Mouse (Mus musculus) C2C12 (cell line): ENCODE results near the gene Actr6.

ENCODE experiments used
- CEBPB ChIP-seq: IDR thresholded peaks from one replicate; pipeline ENCODE4 v1.6.1; 2011; ENCODE audit warnings: low read depth, mild to moderate bottlenecking, control low read depth, moderate library complexity
- CTCF ChIP-seq: IDR thresholded peaks from one replicate; pipeline ENCODE4 v1.5.1; 2011; ENCODE audit not compliant: control insufficient read depth, insufficient read depth, insufficient read length
- MAX ChIP-seq: IDR thresholded peaks from one replicate; pipeline ENCODE4 v1.6.1; 2011; ENCODE audit warnings: mild to moderate bottlenecking, control low read depth
- MYOD1 ChIP-seq: IDR thresholded peaks from one replicate; pipeline ENCODE4 v1.6.1; 2011; ENCODE audit warnings: low read depth; ENCODE audit not compliant: control insufficient read depth, insufficient read length
- USF1 ChIP-seq: IDR thresholded peaks from one replicate; pipeline ENCODE4 v1.6.1; 2011; ENCODE audit warnings: low read depth, mild to moderate bottlenecking, control low read depth, moderate library complexity

DNA sequence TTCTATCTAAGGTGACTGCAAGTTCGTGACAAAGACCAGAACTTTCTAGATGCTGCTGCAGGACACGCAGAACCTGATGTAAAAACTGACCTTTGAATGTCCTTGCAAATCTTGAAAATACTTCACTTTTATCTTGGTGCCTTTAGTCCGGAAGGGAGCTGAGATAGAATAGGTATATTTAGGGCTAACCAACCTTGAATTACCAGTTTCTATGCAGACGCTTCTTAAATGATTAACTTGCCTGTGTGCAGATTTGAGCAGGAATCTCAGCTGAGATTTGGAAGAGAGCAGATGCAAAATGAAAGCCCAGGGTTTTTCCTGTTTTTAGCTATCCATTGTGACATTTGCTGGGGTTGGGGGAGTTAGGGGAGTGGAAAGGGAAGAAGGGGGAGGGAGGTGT lies 37.0 kb upstream of the Actr6 start:
- TF ChIP-seq CTCF (no peak), MAX (no peak), MYOD1 (no peak), CEBPB (no peak), USF1 (no peak)
